Mouse (Mus musculus) CH12.LX (cell line): ENCODE data around the gene Cebpz. TPM values are rescaled to one million over a fixed set of nuclear protein-coding genes. Genes with fewer than 3 reads are reported as not detected.

Experiments
- DNase-seq: peaks from one replicate; pipeline ENCODE4 v3.0.0-alpha.2; 2013; ENCODE audit errors: extremely low read depth
- H3K27ac ChIP-seq: 2 replicates; pipeline ENCODE4 v1.5.1; 2012; ENCODE audit warnings: low read depth, mild to moderate bottlenecking, control low read depth, moderate library complexity; ENCODE audit not compliant: insufficient read depth
- H3K27me3 ChIP-seq: replicated peaks from 2 replicates; pipeline ENCODE3; 2012; ENCODE audit warnings: inconsistent platforms
- H3K36me3 ChIP-seq, 2 experiments: replicated peaks in 1 of 2; 2 replicates each; pipeline versions ENCODE3 to v1.6.1; 2012; ENCODE audit warnings: inconsistent platforms in 1 of 2, low read length in 1 of 2, mild to moderate bottlenecking in 1 of 2, mixed read lengths in 1 of 2, moderate library complexity in 1 of 2; ENCODE audit not compliant: control insufficient read depth in 1 of 2, insufficient read depth in 1 of 2
- H3K4me1 ChIP-seq, 2 experiments: 2 replicates each; pipeline ENCODE4 v1.6.1; 2012; ENCODE audit warnings: inconsistent platforms in 1 of 2, moderate library complexity in 1 of 2; ENCODE audit not compliant: insufficient read depth in 2 of 2, control insufficient read depth in 1 of 2
- H3K4me2 ChIP-seq: 2 replicates; pipeline ENCODE4 v1.6.1; 2012; ENCODE audit warnings: low read depth, mild to moderate bottlenecking, control low read depth; ENCODE audit not compliant: poor library complexity, insufficient read depth, severe bottlenecking
- H3K4me3 ChIP-seq, 3 experiments: fragments of 150-350 bp in 1 of 3; sonication (generic) in 1 of 3; replicated peaks in 1 of 3; 2 replicates each; pipeline versions ENCODE3 to v1.5.1; 2011 to 2012; ENCODE audit warnings: low read depth in 2 of 3, low read length in 2 of 3, mild to moderate bottlenecking in 2 of 3, moderate library complexity in 2 of 3, control low read depth in 1 of 3, improper control_type of control experiment in 1 of 3, inconsistent platforms in 1 of 3, mixed read lengths in 1 of 3; ENCODE audit not compliant: poor library complexity in 1 of 3
- H3K79me2 ChIP-seq: replicated peaks from 2 replicates; pipeline ENCODE4 v1.6.1; 2012; ENCODE audit warnings: mild to moderate bottlenecking, moderate library complexity; ENCODE audit not compliant: control insufficient read depth, poor library complexity, insufficient read depth, severe bottlenecking; ENCODE audit errors: extremely low read depth
- H3K9ac ChIP-seq: 2 replicates; pipeline ENCODE4 v1.6.1; 2012; ENCODE audit warnings: low read depth, mild to moderate bottlenecking, control low read depth, moderate library complexity; ENCODE audit not compliant: insufficient read depth
- H3K9me3 ChIP-seq: replicated peaks from 2 replicates; pipeline ENCODE3; 2012; ENCODE audit warnings: low read length, inconsistent platforms, mixed read lengths
- BHLHE40 ChIP-seq: IDR thresholded peaks from 2 replicates; pipeline ENCODE4 v1.6.1; 2011; ENCODE audit warnings: mild to moderate bottlenecking, low read depth, low read length, improper control_type of control experiment
- CTCF ChIP-seq, 2 experiments: IDR thresholded peaks in 1 of 2; conservative IDR thresholded peaks in 1 of 2; 2 replicates each; pipeline ENCODE4 v1.5.1; 2011 to 2012; ENCODE audit warnings: low read depth in 2 of 2, low read length in 2 of 2, improper control_type of control experiment in 1 of 2, inconsistent platforms in 1 of 2, mild to moderate bottlenecking in 1 of 2, moderate library complexity in 1 of 2
- ELF1 ChIP-seq: IDR thresholded peaks from 2 replicates; pipeline ENCODE4 v1.6.1; 2014; ENCODE audit warnings: low read depth, mild to moderate bottlenecking, inconsistent platforms, low read length, improper control_type of control experiment
- EP300 ChIP-seq: IDR thresholded peaks from 2 replicates; pipeline ENCODE4 v1.6.1; 2011; ENCODE audit warnings: low read length, improper control_type of control experiment
- HCFC1 ChIP-seq: IDR thresholded peaks from 2 replicates; pipeline ENCODE4 v1.6.1; 2012; ENCODE audit warnings: low read depth, mild to moderate bottlenecking, inconsistent platforms, low read length, improper control_type of control experiment
- IRF4 ChIP-seq: IDR thresholded peaks from 2 replicates; pipeline ENCODE4 v1.6.1; 2014; ENCODE audit warnings: low read depth, mild to moderate bottlenecking, inconsistent platforms, low read length, improper control_type of control experiment
- KAT2A ChIP-seq: IDR thresholded peaks from 2 replicates; pipeline ENCODE4 v1.6.1; 2012; ENCODE audit warnings: low read length, improper control_type of control experiment, inconsistent platforms; ENCODE audit not compliant: insufficient replicate concordance
- MAX ChIP-seq: IDR thresholded peaks from 2 replicates; pipeline ENCODE4 v1.6.1; 2011; ENCODE audit warnings: low read length, improper control_type of control experiment
- MEF2A ChIP-seq: IDR thresholded peaks from 2 replicates; pipeline ENCODE4 v1.6.1; 2014; ENCODE audit warnings: low read depth, mild to moderate bottlenecking, inconsistent platforms, low read length, improper control_type of control experiment, borderline replicate concordance
- MXI1 ChIP-seq: IDR thresholded peaks from 2 replicates; pipeline ENCODE4 v1.6.1; 2011; ENCODE audit warnings: mild to moderate bottlenecking, low read depth, low read length, improper control_type of control experiment
- MYC ChIP-seq: IDR thresholded peaks from 2 replicates; pipeline ENCODE4 v1.6.1; 2011; ENCODE audit warnings: low read depth, mild to moderate bottlenecking, improper control_type of control experiment, low read length
- NELFE ChIP-seq: IDR thresholded peaks from 2 replicates; pipeline ENCODE4 v1.6.1; 2011; ENCODE audit warnings: low read depth, low read length, improper control_type of control experiment
- PAX5 ChIP-seq: IDR thresholded peaks from 2 replicates; pipeline ENCODE4 v1.6.1; 2012; ENCODE audit warnings: low read length, inconsistent platforms, mixed read lengths
- POLR2A ChIP-seq: IDR thresholded peaks from 2 replicates; pipeline ENCODE4 v1.6.1; 2011; ENCODE audit warnings: low read depth, mild to moderate bottlenecking, improper control_type of control experiment, low read length
- POLR2AphosphoS2 ChIP-seq: IDR thresholded peaks from 2 replicates; pipeline ENCODE4 v1.6.1; 2011; ENCODE audit warnings: low read depth, low read length, improper control_type of control experiment
- RAD21 ChIP-seq: IDR thresholded peaks from 2 replicates; pipeline ENCODE4 v1.6.1; 2011; ENCODE audit warnings: low read depth, mild to moderate bottlenecking, low read length, improper control_type of control experiment, moderate library complexity
- RCOR1 ChIP-seq: conservative IDR thresholded peaks from 2 replicates; pipeline ENCODE4 v1.6.1; 2012; ENCODE audit warnings: low read depth, mild to moderate bottlenecking, inconsistent platforms, low read length, improper control_type of control experiment
- SIN3A ChIP-seq: IDR thresholded peaks from 2 replicates; pipeline ENCODE4 v1.6.1; 2012; ENCODE audit warnings: low read length, improper control_type of control experiment, inconsistent platforms
- TBP ChIP-seq: conservative IDR thresholded peaks from 2 replicates; pipeline ENCODE4 v1.6.1; 2011; ENCODE audit warnings: low read depth, low read length, improper control_type of control experiment
- TCF12 ChIP-seq: IDR thresholded peaks from 2 replicates; pipeline ENCODE4 v1.6.1; 2014; ENCODE audit warnings: low read depth, mild to moderate bottlenecking, inconsistent platforms, low read length, improper control_type of control experiment
- USF1 ChIP-seq: IDR thresholded peaks from 2 replicates; pipeline ENCODE4 v1.6.1; 2014; ENCODE audit warnings: low read depth, mild to moderate bottlenecking, inconsistent platforms, low read length, improper control_type of control experiment
- ZMIZ1 ChIP-seq: IDR thresholded peaks from 2 replicates; pipeline ENCODE4 v1.6.1; 2012; ENCODE audit warnings: low read depth, mild to moderate bottlenecking, inconsistent platforms, low read length, improper control_type of control experiment
- dilution Hi-C: fragments of 300-500 bp; cut with MboI; formaldehyde crosslinking; loops from 2 replicates; pipeline ENCODE4 v1.14.3; 2020; ENCODE audit warnings: low sequenced_read_pairs; ENCODE audit not compliant: extremely low pct_unique_long_range_greater_than_20kb, extremely low pct_ligation_motif_present
- in situ Hi-C: fragments of 300-500 bp; cut with MboI; formaldehyde crosslinking; loops from 3 replicates; pipeline ENCODE4 v1.14.3; 2019; ENCODE audit warnings: low sequenced_read_pairs, low pct_ligation_motif_present, low pct_unique_long_range_greater_than_20kb, mixed read lengths
- polyA plus RNA-seq: library from polyadenylated mRNA; unstranded; fragments of >175 nt; gene quantifications from 2 replicates; pipeline ENCODE4 v1.2.1, GENCODE M21; 2012; ENCODE audit warnings: low read depth; ENCODE audit not compliant: insufficient read length
- total RNA-seq, 2 experiments: library from RNA; depleted of rRNA; stranded (reverse); fragments of 300-350 nt in 1 of 2; fragments of >200 nt in 1 of 2; gene quantifications; 2 replicates each; pipeline ENCODE4 v1.2.3; 2012 to 2014

Cebpz gene
- total RNA-seq (2012; rRNA removed) (43.3 and 60.3 TPM in 2 replicates), total RNA-seq (2014; rRNA removed) (61.2 and 71.5 TPM in 2 replicates), polyA plus RNA-seq (70.1 and 86.7 TPM in 2 replicates)

DNA sequence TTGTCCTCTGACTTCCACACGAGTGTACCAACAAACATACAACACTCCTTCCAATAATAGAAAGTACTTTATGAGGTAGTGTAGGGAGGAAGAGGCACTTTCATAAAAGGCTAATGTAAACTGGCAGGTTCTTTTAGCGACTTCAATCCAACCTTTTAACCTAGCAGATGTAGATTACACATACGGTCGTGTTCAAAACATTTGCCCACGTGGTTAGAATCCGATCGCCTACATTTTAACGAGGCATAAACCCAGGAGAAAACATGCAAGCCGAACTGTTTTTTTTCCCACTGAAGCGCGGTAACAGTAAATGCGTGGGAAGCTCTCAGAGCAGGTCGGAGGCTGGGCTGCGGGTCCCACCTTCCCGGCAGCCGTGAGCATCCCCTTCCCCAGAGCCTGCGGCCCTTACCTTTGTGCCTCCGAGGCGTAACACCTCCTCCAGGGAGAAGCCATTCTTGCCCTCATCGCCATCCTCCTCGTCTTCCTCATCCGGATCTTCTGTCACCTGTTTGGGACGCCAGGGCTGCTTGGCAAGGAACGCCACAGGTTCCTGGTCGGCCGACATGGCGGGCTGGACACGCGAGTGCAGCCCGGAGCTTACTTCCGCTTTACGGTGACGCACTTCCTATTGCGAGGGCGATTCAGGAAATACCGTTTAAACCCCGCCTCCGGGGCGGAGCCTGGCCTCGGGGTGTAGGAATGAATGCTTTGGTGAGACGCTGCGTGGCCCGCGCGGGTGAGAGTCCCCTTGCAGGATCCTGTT, at the start of gene Cebpz, which contains the start of gene Ndufaf7:
Cebpz (minus strand) TSS at position 601 of the 763 bp plus-strand sequence.
Ndufaf7 (plus strand) TSS at position 671 of the 763 bp plus-strand sequence.
- dilution Hi-C loops: no loop called here
- peaks cover 33 to 56% of the 10 kb centered on the region in 2 experiments for H3K36me3 ChIP-seq

GRCm38 (mm10) chr17:78983736-78984135, 46.9 kb upstream of the Cebpz start:
- no peaks in the 10 kb centered on the region for H3K36me3 ChIP-seq
- no peak overlapping the region for H3K4me3 ChIP-seq
- no peaks in the 10 kb centered on the region for H3K79me2 ChIP-seq
- H3K27ac ChIP-seq: no peak overlapping the region
- TF ChIP-seq ELF1 (no peak), RAD21 (no peak), USF1 (no peak), RCOR1 (no peak), CTCF (conservative IDR thresholded peaks at IDR 0.05 in 1 of 2, IDR thresholded peaks at IDR 0.05 in 1 of 2; ENCODE audit: low read depth in 2 of 2, low read length in 2 of 2) (no peak), MEF2A (no peak), EP300 (no peak), POLR2A (no peak)
- 0 out of 2 replicates have a peak overlapping the region, but pooled peaks have one; percentile 0 for H3K4me2 ChIP-seq
- dilution Hi-C loops: no loop called here
- in situ Hi-C loops: no loop called here
- H3K4me1 ChIP-seq: peaks cover 2 to 6% of the 10 kb centered on the region in 2 experiments; a peak in 2 of 4 replicates
- no peaks in the 10 kb centered on the region for H3K9me3 ChIP-seq
- no peak overlapping the region for H3K9ac ChIP-seq
- DNase-seq: no peak
- no peaks in the 10 kb centered on the region for H3K27me3 ChIP-seq

More for the DNA sequence above, at the start of gene Cebpz, which contains the start of gene Ndufaf7:
- DNase-seq: peak; percentile 99
- in situ Hi-C loops: no loop called here
- peaks cover 9 to 48% of the 10 kb centered on the region in 2 experiments for H3K4me1 ChIP-seq
- H3K4me2 ChIP-seq: peak within 1 kb of the TSS; percentile 92
- H3K27ac ChIP-seq: peak within 1 kb of the TSS; percentile 26; the same call in 1 of the 2 replicates
- no peaks in the 10 kb centered on the region for H3K9me3 ChIP-seq
- H3K9ac ChIP-seq: peak within 1 kb of the TSS; percentile 77
- no peaks in the 10 kb centered on the region for H3K27me3 ChIP-seq
- TF ChIP-seq HCFC1 (peak; percentile 93), MYC (peak; percentile 63; the same call in 1 of the 2 replicates), KAT2A (peak; percentile 63; the same call in 1 of the 2 replicates), BHLHE40 (peak; percentile 48), POLR2AphosphoS2 (0 out of 2 replicates have a peak, but pooled peaks have one; percentile 43), MXI1 (peak; percentile 84), EP300 (no peak), SIN3A (peak; percentile 33), RCOR1 (no peak), MAX (peak; percentile 76; the same call in 1 of the 2 replicates), USF1 (no peak), POLR2A (peak; percentile 89), ZMIZ1 (peak; percentile 83; the same call in 1 of the 2 replicates), TCF12 (peak; percentile 77), TBP (peak; percentile 85), ELF1 (peak; percentile 97), NELFE (peak; percentile 73), MEF2A (peak; percentile 14; the same call in 1 of the 2 replicates), IRF4 (0 out of 2 replicates have a peak, but pooled peaks have one; percentile 9), PAX5 (no peak)
- H3K4me3 ChIP-seq: peak within 1 kb of the TSS; percentile 78 to 96 (median 91)
- peaks cover 50% of the 10 kb centered on the region for H3K79me2 ChIP-seq
